Mouse (Mus musculus) induced T-regulatory cell, adult 2 months (primary cell): Measurements from ENCODE around the gene Acaa1a.

Source experiments
- DNase-seq: peaks from one replicate; pipeline ENCODE4 v3.0.0-alpha.2; 2012; ENCODE audit warnings: low read depth

Acaa1a gene

DNA sequence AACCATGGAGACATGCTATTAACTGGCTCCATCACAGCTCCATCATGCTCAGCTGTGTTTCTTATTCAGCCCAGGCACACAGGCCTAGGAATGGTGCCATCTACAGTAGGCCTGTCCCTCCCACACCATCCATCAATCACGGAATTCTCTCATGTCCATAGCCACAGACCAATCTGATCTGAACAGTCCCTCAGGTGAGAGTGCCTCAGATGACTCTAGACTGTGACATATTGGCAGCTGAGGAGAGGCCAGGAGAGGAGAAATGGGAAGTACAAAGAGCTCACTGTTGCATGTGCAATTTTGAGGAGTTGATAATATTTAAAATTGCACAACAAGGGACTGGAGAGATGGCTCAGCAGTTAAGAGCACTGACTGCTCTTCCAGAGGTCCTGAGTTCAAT lies 55.3 kb downstream of the Acaa1a start:
- no peak for DNase-seq
